Mouse (Mus musculus) embryonic facial prominence, embryonic 10.5 days (tissue): ENCODE measurements at regions not wholly inside any gene's neighbourhood (a gene's known extent, or its start where the extent isn't known, plus 50 kb on each side); places are given as distances from the start of the nearest gene placed in this dataset.

Source experiments
- DNase-seq: peaks from one replicate; pipeline ENCODE4 v3.0.0-alpha.2; 2017; ENCODE audit warnings: low spot score
- H3K27ac ChIP-seq: fragments of 300-500 bp; sonication (generic); replicated peaks from 2 replicates; pipeline ENCODE4 v1.5.1; 2016; ENCODE audit warnings: mild to moderate bottlenecking
- H3K27me3 ChIP-seq: fragments of 300-500 bp; sonication (generic); replicated peaks from 2 replicates; pipeline ENCODE4 v1.6.1; 2016; ENCODE audit warnings: low read depth, mild to moderate bottlenecking; ENCODE audit not compliant: poor library complexity, severe bottlenecking
- H3K36me3 ChIP-seq: fragments of 300-500 bp; sonication (generic); replicated peaks from 2 replicates; pipeline ENCODE4 v1.6.1; 2016; ENCODE audit warnings: mild to moderate bottlenecking, moderate library complexity
- H3K4me1 ChIP-seq: fragments of 300-500 bp; sonication (generic); 2 replicates; pipeline ENCODE4 v1.6.1; 2016
- H3K4me3 ChIP-seq: fragments of 300-500 bp; sonication (generic); 2 replicates; pipeline ENCODE4 v1.5.1; 2016; ENCODE audit warnings: mild to moderate bottlenecking, moderate library complexity
- H3K9me3 ChIP-seq: fragments of 300-500 bp; sonication (generic); 2 replicates; pipeline ENCODE4 v1.6.1; 2016; ENCODE audit warnings: mild to moderate bottlenecking
- WGBS: fragments of 180-500 bp; shearing (Covaris S2); methylation state at CpG from one replicate; pipeline ENCODE4 v1.1.7; 2016; 5-methylcytosine and 5-hydroxymethylcytosine counted together

- no peak overlapping the region for H3K27ac ChIP-seq
- DNase-seq = no peak
- H3K4me1 ChIP-seq = peaks cover 4% of the 10 kb centered on the region; the same call in 1 of the 2 replicates
- H3K36me3 ChIP-seq = no peaks in the 10 kb centered on the region
- no peaks in the 10 kb centered on the region for H3K27me3 ChIP-seq
- no peak overlapping the region for H3K4me3 ChIP-seq
- no peaks in the 10 kb centered on the region for H3K9me3 ChIP-seq
Observed at GRCm38 (mm10) chr9:32923925-32924324, 287.9 kb downstream of the Ets1 start.

DNA sequence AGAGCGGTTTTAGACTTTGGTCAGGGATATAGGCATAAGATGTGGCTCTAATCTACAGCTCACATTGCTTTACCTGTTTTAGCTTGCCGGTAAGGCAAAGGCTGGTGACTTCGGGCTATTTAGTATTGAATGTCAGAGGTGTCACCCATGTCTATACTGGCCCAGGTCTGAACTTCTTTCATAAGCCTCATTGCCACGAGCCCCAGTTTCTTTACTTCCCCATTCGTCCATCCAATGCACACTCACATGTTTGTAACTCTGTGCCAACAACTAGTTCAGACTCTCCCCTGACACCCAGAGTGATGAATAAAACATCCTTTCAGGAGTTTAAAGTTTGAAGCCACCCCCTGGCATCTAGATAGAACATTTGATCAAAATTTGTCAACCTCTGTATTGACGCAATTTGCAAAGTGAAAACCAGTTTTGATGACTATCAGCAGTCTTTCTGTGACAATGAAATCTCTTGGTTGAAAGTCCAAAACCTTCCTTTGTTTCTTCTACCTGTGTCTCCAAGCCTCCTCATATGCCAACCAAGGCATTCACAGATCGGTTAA lies 288.4 kb downstream of the Ets1 start:
- H3K9me3 ChIP-seq = no peaks in the 10 kb centered on the region
- 94% methylated on average over 7 of the region's 7 CpGs for WGBS

DNA sequence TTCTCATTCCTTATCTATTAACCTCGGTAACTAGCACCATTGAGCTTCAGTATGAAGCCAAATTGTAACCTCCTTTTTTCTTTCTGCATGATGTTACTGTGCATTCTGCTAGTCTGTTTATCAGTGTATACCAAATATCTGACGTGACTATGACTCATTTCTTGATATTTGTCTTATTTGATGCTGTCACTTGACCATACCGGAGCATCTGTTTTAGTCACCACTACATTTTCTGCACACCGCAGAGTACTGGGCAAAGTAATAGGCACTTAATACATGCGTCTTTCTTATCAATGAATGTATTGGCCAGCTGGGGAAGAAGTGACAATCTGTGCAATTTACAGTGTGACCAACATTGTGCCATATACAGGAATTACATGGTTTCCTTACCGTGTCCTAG lies 289.0 kb downstream of the Ets1 start:
- Histone ChIP-seq H3K4me3 (no peak overlapping the region), H3K36me3 (no peaks in the 10 kb centered on the region), H3K9me3 (no peaks in the 10 kb centered on the region), H3K27ac (no peak overlapping the region), H3K27me3 (no peaks in the 10 kb centered on the region), H3K4me1 (peaks cover 4% of the 10 kb centered on the region; the same call in 1 of the 2 replicates)
- 88% methylated on average over 6 of the region's 6 CpGs for WGBS
- no peak for DNase-seq

More for the DNA sequence above, 288.4 kb downstream of the Ets1 start:
- DNase-seq = no peak
- Histone ChIP-seq H3K27ac (no peak overlapping the region), H3K4me3 (no peak overlapping the region), H3K36me3 (no peaks in the 10 kb centered on the region), H3K4me1 (peaks cover 4% of the 10 kb centered on the region; the same call in 1 of the 2 replicates), H3K27me3 (no peaks in the 10 kb centered on the region)

- Histone ChIP-seq H3K36me3 (no peaks in the 10 kb centered on the region), H3K4me1 (peaks cover 4% of the 10 kb centered on the region), H3K27me3 (no peaks in the 10 kb centered on the region), H3K27ac (no peak overlapping the region), H3K4me3 (no peak overlapping the region), H3K9me3 (no peaks in the 10 kb centered on the region)
- no peak for DNase-seq
- 78% methylated on average over 12 of the region's 12 CpGs for WGBS
Observed at GRCm38 (mm10) chr9:32925720-32926595, 289.9 kb downstream of the Ets1 start.

DNA sequence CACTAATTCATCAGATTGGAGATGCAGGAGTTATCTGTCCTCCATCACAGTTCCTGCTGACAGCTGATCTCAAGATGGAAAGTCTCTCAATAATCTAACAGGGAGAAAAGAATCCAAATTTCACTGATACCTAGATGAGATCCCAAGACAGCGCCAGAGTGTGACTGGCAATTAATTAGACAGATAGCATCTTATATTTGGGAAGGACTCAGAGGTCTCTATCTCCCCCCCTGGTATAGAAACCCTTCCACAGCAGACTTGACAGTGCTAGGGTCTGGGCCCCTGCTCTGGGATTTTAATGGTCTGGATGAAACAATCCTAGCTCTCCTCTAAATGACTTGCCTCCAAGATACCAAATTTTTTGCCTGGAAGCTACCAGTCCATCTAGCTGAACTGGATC lies 291.6 kb downstream of the Ets1 start:
- peaks cover 15% of the 10 kb centered on the region for H3K4me1 ChIP-seq
- 88% methylated on average over 1 of the region's 1 CpGs for WGBS
- H3K27me3 ChIP-seq = peaks cover 4% of the 10 kb centered on the region; the same call in 1 of the 2 replicates
- H3K9me3 ChIP-seq = no peaks in the 10 kb centered on the region
- no peak overlapping the region for H3K4me3 ChIP-seq
- no peak overlapping the region for H3K27ac ChIP-seq
- H3K36me3 ChIP-seq = no peaks in the 10 kb centered on the region
- DNase-seq = no peak

- no peak overlapping the region for H3K4me3 ChIP-seq
- no peak overlapping the region for H3K27ac ChIP-seq
- H3K27me3 ChIP-seq = peaks cover 12% of the 10 kb centered on the region; the same call in 1 of the 2 replicates
- H3K9me3 ChIP-seq = no peaks in the 10 kb centered on the region
- peaks cover 20% of the 10 kb centered on the region for H3K4me1 ChIP-seq
- WGBS = 91% methylated on average over 8 of the region's 8 CpGs
- no peak for DNase-seq
- no peaks in the 10 kb centered on the region for H3K36me3 ChIP-seq
Observed at GRCm38 (mm10) chr9:32928289-32929000, 292.4 kb downstream of the Ets1 start.

DNA sequence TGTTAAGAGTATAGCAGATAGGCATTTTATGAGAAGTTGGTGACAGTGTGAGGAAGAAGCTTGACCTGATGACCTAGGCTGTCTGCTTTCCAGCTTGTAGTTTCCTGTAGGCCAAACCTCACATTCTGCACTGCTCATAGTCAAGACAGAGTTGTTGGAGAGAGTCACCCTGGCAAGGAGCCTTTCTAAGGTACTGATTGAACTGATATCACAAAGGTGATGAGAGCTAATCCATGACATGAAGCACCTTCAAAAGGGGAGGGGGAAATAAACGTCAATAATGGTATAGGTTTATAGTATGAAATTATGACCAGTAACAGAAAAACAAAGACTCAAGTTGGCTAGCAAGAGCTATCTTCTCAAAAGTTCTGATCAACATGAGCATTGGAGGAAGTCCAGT lies 293.3 kb downstream of the Ets1 start:
- H3K27ac ChIP-seq = no peak overlapping the region
- H3K36me3 ChIP-seq = no peaks in the 10 kb centered on the region
- peaks cover 20% of the 10 kb centered on the region for H3K4me1 ChIP-seq
- WGBS = 82% methylated on average over 1 of the region's 1 CpGs
- DNase-seq = no peak
- H3K9me3 ChIP-seq = no peaks in the 10 kb centered on the region
- peaks cover 18% of the 10 kb centered on the region; the same call in 1 of the 2 replicates for H3K27me3 ChIP-seq
- no peak overlapping the region for H3K4me3 ChIP-seq

GRCm38 (mm10) chr9:32929826-32930225 lies 293.8 kb downstream of the Ets1 start:
- Histone ChIP-seq H3K27ac (no peak overlapping the region), H3K36me3 (no peaks in the 10 kb centered on the region), H3K4me3 (no peak overlapping the region), H3K27me3 (peaks cover 18% of the 10 kb centered on the region; the same call in 1 of the 2 replicates), H3K4me1 (peaks cover 20% of the 10 kb centered on the region), H3K9me3 (no peaks in the 10 kb centered on the region)
- DNase-seq = no peak
- 92% methylated on average over 3 of the region's 3 CpGs for WGBS

- peak; percentile 18 for DNase-seq
- Histone ChIP-seq H3K4me3 (no peak overlapping the region), H3K36me3 (no peaks in the 10 kb centered on the region), H3K27me3 (peaks cover 18% of the 10 kb centered on the region; the same call in 1 of the 2 replicates), H3K4me1 (peaks cover 22% of the 10 kb centered on the region), H3K9me3 (no peaks in the 10 kb centered on the region), H3K27ac (peak overlapping the region; percentile 48; the same call in 1 of the 2 replicates)
- WGBS = 56% methylated on average over 10 of the region's 10 CpGs
Observed at GRCm38 (mm10) chr9:32931266-32932005, 295.4 kb downstream of the Ets1 start.

GRCm38 (mm10) chr9:32933237-32934071 lies 297.4 kb downstream of the Ets1 start:
- Histone ChIP-seq H3K27me3 (peaks cover 32% of the 10 kb centered on the region), H3K4me1 (peaks cover 26% of the 10 kb centered on the region), H3K9me3 (no peaks in the 10 kb centered on the region), H3K36me3 (no peaks in the 10 kb centered on the region), H3K27ac (no peak overlapping the region), H3K4me3 (no peak overlapping the region)
- WGBS = 75% methylated on average over 7 of the region's 7 CpGs
- no peak for DNase-seq

DNA sequence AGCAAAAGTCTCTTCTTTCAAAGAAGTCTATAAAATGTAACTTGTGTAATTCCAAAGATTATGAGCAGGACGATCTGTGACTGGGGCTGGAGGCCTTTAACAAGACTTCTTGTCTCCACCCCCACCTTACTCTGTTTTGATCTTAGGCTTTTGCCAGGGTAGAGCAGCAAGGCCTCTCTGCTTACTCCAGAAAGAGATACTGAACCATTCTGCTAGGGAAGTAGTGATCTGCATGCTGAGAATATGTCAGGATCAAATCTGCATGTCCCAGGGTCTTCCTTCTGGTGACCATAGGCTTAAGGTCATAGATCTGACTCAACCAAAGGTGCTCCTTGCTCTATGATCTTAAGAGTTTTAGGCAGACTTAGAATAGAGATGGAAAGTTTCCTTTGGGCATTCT lies 298.4 kb downstream of the Ets1 start:
- 76% methylated on average over 1 of the region's 1 CpGs for WGBS
- no peak overlapping the region for H3K27ac ChIP-seq

More for the DNA sequence above, 298.4 kb downstream of the Ets1 start:
- Histone ChIP-seq H3K4me1 (peaks cover 26% of the 10 kb centered on the region), H3K36me3 (no peaks in the 10 kb centered on the region), H3K4me3 (no peak overlapping the region), H3K27me3 (peaks cover 42% of the 10 kb centered on the region), H3K9me3 (no peaks in the 10 kb centered on the region)
- no peak for DNase-seq
